Mouse (Mus musculus) forebrain, embryonic 16.5 days (tissue): ENCODE measurements at regions not wholly inside any gene's neighbourhood (a gene's known extent, or its start where the extent isn't known, plus 50 kb on each side); places are given as distances from the start of the nearest gene placed in this dataset.

Experiments
- ATAC-seq: fragments of 200-750 bp; cut with Nextera tagmentation; 2 replicates; pipeline ENCODE4 v1.8.0; 2017; ENCODE audit warnings: mild to moderate bottlenecking, moderate library complexity
- H3K27ac ChIP-seq: fragments of 300-500 bp; sonication (generic); 2 replicates; pipeline ENCODE4 v1.5.1; 2014; ENCODE audit warnings: low read length, control low read depth
- H3K27me3 ChIP-seq: fragments of 300-500 bp; sonication (generic); replicated peaks from 2 replicates; pipeline ENCODE4 v1.6.1; 2014; ENCODE audit warnings: low read length; ENCODE audit not compliant: control insufficient read depth, insufficient read depth
- H3K36me3 ChIP-seq: fragments of 300-500 bp; sonication (generic); 2 replicates; pipeline ENCODE4 v1.6.1; 2014; ENCODE audit not compliant: control insufficient read depth, insufficient read depth
- H3K4me1 ChIP-seq: fragments of 300-500 bp; sonication (generic); replicated peaks from 2 replicates; pipeline ENCODE4 v1.6.1; 2014; ENCODE audit warnings: low read length; ENCODE audit not compliant: control insufficient read depth, insufficient read depth
- H3K4me2 ChIP-seq: fragments of 300-500 bp; sonication (generic); 2 replicates; pipeline ENCODE4 v1.6.1; 2014; ENCODE audit warnings: mild to moderate bottlenecking, low read length, control low read depth
- H3K4me3 ChIP-seq: fragments of 300-500 bp; sonication (generic); replicated peaks from 2 replicates; pipeline ENCODE4 v1.5.1; 2014; ENCODE audit warnings: mild to moderate bottlenecking, low read length, control low read depth
- H3K9ac ChIP-seq: fragments of 300-500 bp; sonication (generic); replicated peaks from 2 replicates; pipeline ENCODE4 v1.6.1; 2014; ENCODE audit warnings: low read depth, low read length, control low read depth
- H3K9me3 ChIP-seq: fragments of 300-500 bp; sonication (generic); 2 replicates; pipeline ENCODE4 v1.6.1; 2016; ENCODE audit warnings: low read length; ENCODE audit not compliant: control insufficient read depth
- WGBS: fragments of 180-500 bp; shearing (Covaris S2); extraction: QIAGEN DNeasy Blood & Tissue Kit; methylation state at CpG from one replicate; pipeline ENCODE4 v1.1.7; 2014; 5-methylcytosine and 5-hydroxymethylcytosine counted together

GRCm38 (mm10) chr16:95826681-95827401 is 125.0 kb downstream of the Ets2 start:
- Histone ChIP-seq H3K4me1 (peaks cover 9% of the 10 kb centered on the region), H3K4me3 (no peak overlapping the region), H3K36me3 (no peaks in the 10 kb centered on the region), H3K9me3 (no peaks in the 10 kb centered on the region), H3K27ac (no peak overlapping the region), H3K4me2 (no peak overlapping the region), H3K9ac (no peak overlapping the region), H3K27me3 (no peaks in the 10 kb centered on the region)
- ATAC-seq = no peak
- WGBS = 74% methylated on average over 5 of the region's 5 CpGs

GRCm38 (mm10) chr16:95825723-95826122 is 123.8 kb downstream of the Ets2 start:
- WGBS = 49% methylated on average over 5 of the region's 5 CpGs
- Histone ChIP-seq H3K4me3 (no peak overlapping the region), H3K4me2 (no peak overlapping the region), H3K27me3 (no peaks in the 10 kb centered on the region), H3K9me3 (no peaks in the 10 kb centered on the region), H3K36me3 (no peaks in the 10 kb centered on the region), H3K9ac (no peak overlapping the region), H3K4me1 (peaks cover 7% of the 10 kb centered on the region), H3K27ac (no peak overlapping the region)
- no peak for ATAC-seq

DNA sequence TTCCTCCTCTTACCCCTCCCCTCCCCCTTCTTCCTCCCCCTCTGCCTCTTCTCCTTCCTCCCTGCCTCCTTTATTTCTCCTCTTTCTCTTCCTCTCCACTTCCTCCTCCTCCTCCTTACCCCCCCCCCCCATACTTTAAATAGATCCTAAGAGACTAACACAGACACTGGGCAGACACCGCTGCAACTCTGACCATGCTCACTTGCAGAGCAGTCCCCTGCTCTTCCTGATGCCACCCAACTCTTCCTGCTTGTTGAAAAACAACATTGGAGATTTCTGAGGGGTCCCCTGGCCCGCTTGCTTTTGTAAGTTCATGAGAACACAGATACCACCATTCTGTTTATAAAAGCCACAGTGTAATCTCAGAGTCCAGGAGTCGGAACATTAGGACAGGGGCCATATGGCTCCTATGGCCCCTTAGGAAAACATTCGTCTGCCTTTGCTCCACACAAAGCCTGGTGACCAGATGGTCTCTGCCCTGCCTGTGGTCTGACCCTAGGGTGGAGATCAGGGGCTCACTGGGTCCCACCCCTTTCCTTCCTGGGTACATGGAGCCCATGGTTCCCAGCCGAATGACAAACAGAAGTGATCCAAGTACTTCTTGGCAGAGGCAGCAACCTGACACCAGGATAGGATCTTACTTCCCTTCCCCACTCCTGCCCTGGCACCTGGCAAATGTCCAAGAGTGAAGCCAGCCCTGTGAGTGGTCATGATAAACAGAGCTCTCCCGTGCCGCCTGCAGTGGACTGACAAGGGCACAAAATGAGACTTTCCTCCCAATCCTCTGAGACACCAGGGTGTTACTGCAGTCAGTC is 123.1 kb downstream of the Ets2 start:
- no peak for ATAC-seq
- H3K27me3 ChIP-seq = no peaks in the 10 kb centered on the region
- no peak overlapping the region for H3K9ac ChIP-seq
- peaks cover 7% of the 10 kb centered on the region for H3K4me1 ChIP-seq
- H3K4me2 ChIP-seq = no peak overlapping the region
- 40% methylated on average over 7 of the region's 7 CpGs for WGBS
- H3K4me3 ChIP-seq = no peak overlapping the region
- no peak overlapping the region for H3K27ac ChIP-seq
- H3K9me3 ChIP-seq = no peaks in the 10 kb centered on the region
- no peaks in the 10 kb centered on the region for H3K36me3 ChIP-seq

- Histone ChIP-seq H3K4me1 (peaks cover 7% of the 10 kb centered on the region), H3K9ac (no peak overlapping the region), H3K4me3 (no peak overlapping the region), H3K36me3 (no peaks in the 10 kb centered on the region), H3K4me2 (no peak overlapping the region), H3K27ac (no peak overlapping the region), H3K27me3 (no peaks in the 10 kb centered on the region), H3K9me3 (no peaks in the 10 kb centered on the region)
- ATAC-seq = no peak
- 79% methylated on average over 6 of the region's 6 CpGs for WGBS
Measured at GRCm38 (mm10) chr16:95823803-95824202, 121.9 kb downstream of the Ets2 start.

DNA sequence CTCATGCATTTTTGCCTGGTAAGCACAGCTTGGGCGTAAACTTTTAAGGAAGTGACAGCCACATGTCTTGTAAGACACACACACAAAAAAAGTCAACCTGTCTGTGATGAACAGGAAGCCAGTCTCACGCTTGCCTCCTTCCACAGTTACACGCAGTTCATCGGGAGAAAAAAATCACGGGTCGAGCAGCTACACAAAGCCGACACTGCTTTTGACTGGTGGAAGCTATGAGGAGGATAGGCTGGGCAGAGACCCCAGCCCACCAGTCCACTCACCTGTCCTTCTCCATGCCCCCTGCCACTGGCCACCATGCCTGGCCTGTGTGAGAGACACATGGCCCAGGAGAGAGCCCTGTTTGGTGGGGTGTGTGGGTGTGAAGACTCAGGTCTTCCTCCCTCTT is 119.2 kb downstream of the Ets2 start:
- peaks cover 4% of the 10 kb centered on the region for H3K9me3 ChIP-seq
- no peak for ATAC-seq
- H3K4me3 ChIP-seq = no peak overlapping the region
- no peaks in the 10 kb centered on the region for H3K27me3 ChIP-seq
- H3K27ac ChIP-seq = no peak overlapping the region
- H3K4me1 ChIP-seq = peaks cover 7% of the 10 kb centered on the region
- no peaks in the 10 kb centered on the region for H3K36me3 ChIP-seq
- no peak overlapping the region for H3K4me2 ChIP-seq
- H3K9ac ChIP-seq = no peak overlapping the region
- 94% methylated on average over 7 of the region's 7 CpGs for WGBS

DNA sequence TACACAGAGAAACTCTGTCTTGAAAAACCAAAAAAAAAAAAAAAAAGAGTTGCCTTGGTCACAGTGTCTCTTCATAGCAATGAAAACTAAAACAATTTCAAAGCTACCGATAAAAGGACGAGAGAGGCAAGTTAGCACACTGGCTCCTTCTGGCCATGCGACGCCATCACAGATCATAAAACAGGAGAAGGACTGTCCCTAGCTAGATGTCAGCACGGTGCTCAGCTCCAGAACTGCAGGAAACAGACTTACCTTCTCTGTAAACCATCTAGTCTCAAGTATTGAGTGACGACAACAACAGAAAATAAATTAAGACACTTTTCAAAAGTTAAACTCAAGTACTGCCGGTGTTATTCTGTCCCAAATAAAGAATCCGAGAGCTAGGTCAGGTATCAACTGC is 118.7 kb downstream of the Ets2 start:
- H3K4me2 ChIP-seq = no peak overlapping the region
- no peaks in the 10 kb centered on the region for H3K36me3 ChIP-seq
- no peaks in the 10 kb centered on the region for H3K27me3 ChIP-seq
- 92% methylated on average over 8 of the region's 8 CpGs for WGBS
- ATAC-seq = no peak
- no peak overlapping the region for H3K4me3 ChIP-seq
- H3K9ac ChIP-seq = no peak overlapping the region
- peaks cover 4% of the 10 kb centered on the region for H3K9me3 ChIP-seq
- no peak overlapping the region for H3K27ac ChIP-seq
- H3K4me1 ChIP-seq = peaks cover 7% of the 10 kb centered on the region

- Histone ChIP-seq H3K27me3 (no peaks in the 10 kb centered on the region), H3K27ac (no peak overlapping the region), H3K9ac (no peak overlapping the region), H3K4me1 (peaks cover 2% of the 10 kb centered on the region), H3K4me2 (no peak overlapping the region), H3K36me3 (no peaks in the 10 kb centered on the region), H3K9me3 (peaks cover 4% of the 10 kb centered on the region), H3K4me3 (no peak overlapping the region)
- no peak for ATAC-seq
- 71% methylated on average over 1 of the region's 1 CpGs for WGBS
Measured at GRCm38 (mm10) chr16:95820013-95820412, 118.1 kb downstream of the Ets2 start.

DNA sequence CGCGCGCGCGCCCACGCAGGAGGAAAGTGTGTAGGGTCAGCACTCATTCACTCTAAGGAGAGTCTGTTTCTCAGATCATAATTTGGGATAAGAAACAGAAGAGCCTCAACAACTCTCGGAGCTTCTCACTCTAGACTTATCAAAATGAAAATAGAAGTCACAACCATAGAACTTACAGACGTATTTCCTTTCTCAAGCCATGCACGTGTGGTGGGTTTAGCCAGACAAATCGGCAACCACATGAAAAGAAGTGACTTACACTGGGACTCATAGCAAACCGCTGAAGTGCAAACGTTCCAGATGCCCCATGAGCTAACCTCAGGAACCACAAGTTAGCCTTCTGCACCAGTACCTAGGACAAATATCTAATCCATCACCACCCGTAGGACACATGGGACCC is 114.1 kb downstream of the Ets2 start:
- no peak overlapping the region for H3K4me3 ChIP-seq
- H3K9me3 ChIP-seq = peaks cover 4% of the 10 kb centered on the region
- H3K4me2 ChIP-seq = no peak overlapping the region
- H3K27me3 ChIP-seq = no peaks in the 10 kb centered on the region
- H3K4me1 ChIP-seq = peaks cover 5% of the 10 kb centered on the region
- 96% methylated on average over 13 of the region's 13 CpGs for WGBS
- H3K9ac ChIP-seq = no peak overlapping the region
- no peak overlapping the region for H3K27ac ChIP-seq
- no peaks in the 10 kb centered on the region for H3K36me3 ChIP-seq
- ATAC-seq = no peak

DNA sequence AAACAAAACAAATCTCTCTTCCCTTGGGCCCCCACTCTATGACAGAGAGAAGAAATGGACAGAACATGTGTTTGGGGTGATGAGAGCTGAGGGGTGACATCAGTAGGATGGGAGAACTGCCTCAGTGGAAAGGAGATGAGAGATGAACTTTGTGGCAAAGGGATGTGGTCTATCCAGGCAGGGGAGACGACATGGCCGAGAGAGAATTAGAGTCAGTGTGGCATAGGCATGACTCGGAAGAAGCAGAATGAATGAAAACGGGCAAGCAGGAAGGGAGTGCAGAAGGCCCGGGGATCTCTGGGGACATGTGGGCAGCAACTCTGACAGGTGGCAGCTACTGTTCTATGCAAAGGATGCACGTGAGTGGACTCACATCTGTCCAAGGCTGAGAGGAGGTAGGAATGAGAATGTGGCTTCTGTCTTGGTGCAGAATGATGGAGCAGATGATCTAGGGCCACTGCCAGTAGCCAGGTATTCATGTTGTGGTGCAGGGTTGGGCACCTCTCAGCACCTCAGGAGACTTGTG is 113.4 kb downstream of the Ets2 start:
- 92% methylated on average over 6 of the region's 6 CpGs for WGBS
- no peak for ATAC-seq
- H3K4me1 ChIP-seq = peaks cover 5% of the 10 kb centered on the region

More for the DNA sequence above, 113.4 kb downstream of the Ets2 start:
- Histone ChIP-seq H3K36me3 (no peaks in the 10 kb centered on the region), H3K27ac (no peak overlapping the region), H3K9ac (no peak overlapping the region), H3K4me3 (no peak overlapping the region), H3K4me2 (no peak overlapping the region), H3K9me3 (peaks cover 4% of the 10 kb centered on the region), H3K27me3 (no peaks in the 10 kb centered on the region)
